Mouse (Mus musculus) G1E (cell line): ENCODE results near the gene Prl2b1. TPM values are rescaled to one million over a fixed set of nuclear protein-coding genes. Genes with fewer than 3 reads are reported as not detected.

Experiments
- ATAC-seq: 2 replicates; pipeline ENCODE4 v1.8.0; 2016; ENCODE audit warnings: mild to moderate bottlenecking; ENCODE audit not compliant: insufficient number of reproducible peaks, poor library complexity, low FRiP score, severe bottlenecking; ENCODE audit errors: extremely low read depth
- DNase-seq: peaks from one replicate; pipeline ENCODE4 v3.0.0; 2012; ENCODE audit warnings: low spot score
- H3K27me3 ChIP-seq: 2 replicates; pipeline ENCODE4 v1.6.1; 2012; ENCODE audit warnings: mild to moderate bottlenecking, low read length, inconsistent platforms; ENCODE audit not compliant: insufficient read depth
- H3K36me3 ChIP-seq: replicated peaks from 2 replicates; pipeline ENCODE3; 2012; ENCODE audit warnings: mild to moderate bottlenecking, inconsistent platforms
- H3K4me1 ChIP-seq: 2 replicates; pipeline ENCODE4 v1.6.1; 2012; ENCODE audit warnings: low read depth, low read length, inconsistent platforms, mixed read lengths; ENCODE audit not compliant: insufficient read depth
- H3K4me3 ChIP-seq: 2 replicates; pipeline ENCODE4 v1.5.1; 2012; ENCODE audit warnings: low read depth, mild to moderate bottlenecking, inconsistent platforms, low read length, moderate library complexity, mixed read lengths
- H3K9me3 ChIP-seq: replicated peaks from 2 replicates; pipeline ENCODE4 v1.6.1; 2012; ENCODE audit warnings: inconsistent platforms
- CTCF ChIP-seq: IDR thresholded peaks from 2 replicates; pipeline ENCODE4 v1.5.1; 2012; ENCODE audit warnings: low read depth, low read length, inconsistent platforms, mixed read lengths
- GATA1 ChIP-seq: IDR thresholded peaks from 2 replicates; pipeline ENCODE4 v1.6.1; 2012; ENCODE audit warnings: borderline replicate concordance, low read length, inconsistent platforms, mixed read lengths
- GATA2 ChIP-seq: IDR thresholded peaks from 2 replicates; pipeline ENCODE4 v1.6.1; 2012; ENCODE audit warnings: low read depth, low read length, inconsistent platforms, borderline replicate concordance
- POLR2AphosphoS5 ChIP-seq: IDR thresholded peaks from 2 replicates; pipeline ENCODE4 v1.6.1; 2012; ENCODE audit warnings: low read depth, low read length, inconsistent platforms; ENCODE audit not compliant: insufficient replicate concordance
- TAL1 ChIP-seq: conservative IDR thresholded peaks from 2 replicates; pipeline ENCODE4 v1.6.1; 2012; ENCODE audit warnings: low read depth, low read length, inconsistent platforms, mixed read lengths
- polyA plus RNA-seq: library from polyadenylated mRNA; stranded (reverse); fragments of >175 nt; gene quantifications from 2 replicates; pipeline ENCODE4 v1.2.3, GENCODE M21; 2012
- total RNA-seq, 2 experiments: library from RNA; stranded (forward) in 1 of 2; stranded (reverse) in 1 of 2; fragments of 200-1000 nt in 1 of 2; fragments of >200 nt in 1 of 2; fragmentation: Nextera tagmentation in 1 of 2; gene quantifications; 2 replicates each; pipeline ENCODE4 v1.2.3; 2014 to 2017

Gene Prl2b1
- total and polyA plus RNA-seq, 3 experiments: not detected

- TF ChIP-seq TAL1 (no peak), CTCF (no peak), GATA2 (no peak), POLR2AphosphoS5 (no peak), GATA1 (no peak)
- ATAC-seq (no peak), DNase-seq (no peak)
- Histone ChIP-seq H3K4me1 (no peaks in the 10 kb centered on the region), H3K9me3 (no peaks in the 10 kb centered on the region), H3K36me3 (no peaks in the 10 kb centered on the region), H3K27me3 (no peaks in the 10 kb centered on the region), H3K4me3 (no peak overlapping the region)
Measured at GRCm38 (mm10) chr13:27334989-27335388, 55.7 kb downstream of the Prl2b1 start.

Other genes with a start within 250 kb of the Prl2b1 start
- gene Prl3d3, start 234.1 kb downstream of the Prl2b1 start, total RNA-seq (2014; fragmentation: Nextera tagmentation): not detected in 2 replicates
- gene Prl3d3, start 234.1 kb downstream of the Prl2b1 start, total RNA-seq (2017): not detected in 2 replicates
- gene Prl3d3, start 234.1 kb downstream of the Prl2b1 start, polyA plus RNA-seq: not detected in 2 replicates
- gene Prl3c1, start 194.2 kb downstream of the Prl2b1 start, total RNA-seq (2014; fragmentation: Nextera tagmentation): not detected in 2 replicates
- not detected in 2 replicates for gene Prl3c1, start 194.2 kb downstream of the Prl2b1 start, total RNA-seq (2017)
- gene Prl3c1, start 194.2 kb downstream of the Prl2b1 start, polyA plus RNA-seq: not detected in 2 replicates
- gene Prl3b1, start 149.0 kb downstream of the Prl2b1 start, total RNA-seq (2014; fragmentation: Nextera tagmentation): not detected in 2 replicates
- not detected in 2 replicates for gene Prl3b1, start 149.0 kb downstream of the Prl2b1 start, total RNA-seq (2017)
- gene Prl3b1, start 149.0 kb downstream of the Prl2b1 start, polyA plus RNA-seq: not detected in 2 replicates
- gene Prl3a1, start 131.4 kb downstream of the Prl2b1 start, total RNA-seq (2014; fragmentation: Nextera tagmentation): not detected in 2 replicates
- gene Prl3a1, start 131.4 kb downstream of the Prl2b1 start, total RNA-seq (2017): not detected in 2 replicates
- not detected in 2 replicates for gene Prl3a1, start 131.4 kb downstream of the Prl2b1 start, polyA plus RNA-seq
- gene Prl6a1, start 78.2 kb downstream of the Prl2b1 start, total RNA-seq (2014; fragmentation: Nextera tagmentation): not detected in 2 replicates
- not detected in 2 replicates for gene Prl6a1, start 78.2 kb downstream of the Prl2b1 start, total RNA-seq (2017)
- not detected in 2 replicates for gene Prl6a1, start 78.2 kb downstream of the Prl2b1 start, polyA plus RNA-seq
- gene Prl8a2, start 45.2 kb downstream of the Prl2b1 start, total RNA-seq (2014; fragmentation: Nextera tagmentation): not detected in 2 replicates
- not detected in 2 replicates for gene Prl8a2, start 45.2 kb downstream of the Prl2b1 start, total RNA-seq (2017)
- not detected in 2 replicates for gene Prl8a2, start 45.2 kb downstream of the Prl2b1 start, polyA plus RNA-seq
- gene Prl8a6, start 47.8 kb upstream of the Prl2b1 start, total RNA-seq (2014; fragmentation: Nextera tagmentation): not detected in 2 replicates
- not detected in 2 replicates for gene Prl8a6, start 47.8 kb upstream of the Prl2b1 start, total RNA-seq (2017)
- gene Prl8a6, start 47.8 kb upstream of the Prl2b1 start, polyA plus RNA-seq: not detected in 2 replicates
- gene Prl8a8, start 122.4 kb upstream of the Prl2b1 start, total RNA-seq (2014; fragmentation: Nextera tagmentation): not detected in 2 replicates
- not detected in 2 replicates for gene Prl8a8, start 122.4 kb upstream of the Prl2b1 start, total RNA-seq (2017)
- gene Prl8a8, start 122.4 kb upstream of the Prl2b1 start, polyA plus RNA-seq: not detected in 2 replicates
- not detected in 2 replicates for gene Prl8a9, start 173.8 kb upstream of the Prl2b1 start, total RNA-seq (2014; fragmentation: Nextera tagmentation)
- 0.23 TPM in 1 of 2 replicates, not detected in the other for gene Prl8a9, start 173.8 kb upstream of the Prl2b1 start, total RNA-seq (2017)
- not detected in 2 replicates for gene Prl8a9, start 173.8 kb upstream of the Prl2b1 start, polyA plus RNA-seq
- not detected in 2 replicates for gene Prl8a1, start 191.3 kb upstream of the Prl2b1 start, total RNA-seq (2014; fragmentation: Nextera tagmentation)
- gene Prl8a1, start 191.3 kb upstream of the Prl2b1 start, total RNA-seq (2017): 0.22 TPM in 1 of 2 replicates, not detected in the other
- not detected in 2 replicates for gene Prl8a1, start 191.3 kb upstream of the Prl2b1 start, polyA plus RNA-seq
- gene Prl7b1, start 219.7 kb upstream of the Prl2b1 start, total RNA-seq (2014; fragmentation: Nextera tagmentation): not detected in 2 replicates
- gene Prl7b1, start 219.7 kb upstream of the Prl2b1 start, total RNA-seq (2017): 1.5 and 2.0 TPM in 2 replicates
- gene Prl7b1, start 219.7 kb upstream of the Prl2b1 start, polyA plus RNA-seq: not detected in 2 replicates